18 mouse cellular contexts compared by ENCODE assay signal in the genomic region with DNA sequence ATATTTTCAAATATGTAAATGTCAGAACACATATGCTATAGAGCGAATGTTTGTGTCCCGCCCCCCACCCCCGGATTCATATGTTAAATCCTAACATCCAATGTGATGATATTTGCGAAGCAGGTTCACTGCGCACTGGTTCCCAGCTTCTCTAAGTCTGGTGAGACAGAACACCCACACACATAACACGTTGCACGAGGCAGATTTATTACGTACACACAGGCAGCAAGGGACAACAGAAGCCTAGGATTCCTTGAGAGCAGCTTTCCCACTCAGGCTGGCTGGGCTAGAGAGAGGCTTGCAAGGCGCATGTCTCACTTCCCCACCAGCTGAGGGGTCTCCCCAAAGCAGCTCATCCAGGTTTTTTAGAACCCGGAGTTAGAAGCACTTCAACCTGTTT. TPM values are rescaled to one million over a fixed set of nuclear protein-coding genes. Genes with fewer than 3 reads are reported as not detected.
DNase-seq lines count a peak whose midpoint lies in the region; ATAC-seq lines count a peak whose summit lies in the region.
"Had no signal": no experiment of that assay in that cellular context is flagged by ENCODE, and none has a peak within 500 bp of the region (broad histone marks: within the 10 kb centered on the region; RNA-seq: fewer than 3 reads in every experiment).

No protein-coding gene starts in this region.

- no peaks in the 10 kb centered on the region for H3K36me3 ChIP-seq in forebrain, embryonic 15.5 days
- H3K36me3 ChIP-seq in kidney, embryonic 15.5 days, result no peaks in the 10 kb centered on the region
- H3K36me3 ChIP-seq: heart, embryonic 10.5 days; hindbrain, embryonic 12.5 days; liver, embryonic 13.5 days; midbrain, embryonic 13.5 days had no signal

- WGBS in forebrain, embryonic 15.5 days, result 64% methylated on average over 10 of the region's 10 CpGs
- 55% methylated on average over 10 of the region's 10 CpGs for WGBS in kidney, embryonic 15.5 days

- peak; percentile 25 to 26 for DNase-seq in layer of hippocampus, adult 8-10 months (ENCODE audit: low spot score in 2 of 2)
- DNase-seq in layer of hippocampus, postnatal 36 days, result no peak
- DNase-seq in left cerebral cortex, postnatal 36 days (ENCODE audit: low spot score in 2 of 2), result peak; percentile 37 to 49
- DNase-seq in right cerebral cortex, postnatal 25 days, result peak; percentile 52
- DNase-seq in gastrocnemius, postnatal 14 days, result no peak
- DNase-seq: cerebellum, postnatal 25 days; kidney, adult 11 months; liver, embryonic 13.5 days; lung, postnatal 14 days had no signal

- no peaks in the 10 kb centered on the region for H3K9me3 ChIP-seq in forebrain, embryonic 15.5 days
- no peaks in the 10 kb centered on the region for H3K9me3 ChIP-seq in kidney, embryonic 15.5 days (replicated peaks)
- H3K9me3 ChIP-seq: heart, embryonic 10.5 days; hindbrain, embryonic 12.5 days; liver, embryonic 13.5 days; midbrain, embryonic 13.5 days had no signal

- no peak overlapping the region for H3K4me2 ChIP-seq in forebrain, embryonic 15.5 days (replicated peaks)
- H3K4me2 ChIP-seq in kidney, embryonic 15.5 days, result no peak overlapping the region
- H3K4me2 ChIP-seq: hindbrain, embryonic 12.5 days; liver, embryonic 13.5 days; midbrain, embryonic 13.5 days had no signal

- no peak overlapping the region for H3K9ac ChIP-seq in forebrain, embryonic 15.5 days (replicated peaks)
- H3K9ac ChIP-seq in kidney, embryonic 15.5 days, result no peak overlapping the region
- H3K9ac ChIP-seq: hindbrain, embryonic 12.5 days; liver, embryonic 13.5 days; midbrain, embryonic 13.5 days had no signal

- intact Hi-C loops in left cerebral cortex, postnatal 36 days (cut with DNase I), result no loop called here
- intact Hi-C loops in gastrocnemius, postnatal 14 days (cut with DNase I; ENCODE audit: low total_unique reads), result no loop called here

- H3K4me1 ChIP-seq in forebrain, embryonic 15.5 days, result no peaks in the 10 kb centered on the region; the same call in 1 of the 2 replicates
- no peaks in the 10 kb centered on the region for H3K4me1 ChIP-seq in kidney, embryonic 15.5 days
- H3K4me1 ChIP-seq: heart, embryonic 10.5 days; hindbrain, embryonic 12.5 days; liver, embryonic 13.5 days; midbrain, embryonic 13.5 days had no signal

- no peak overlapping the region for H3K4me3 ChIP-seq in forebrain, embryonic 15.5 days
- no peak overlapping the region for H3K4me3 ChIP-seq in kidney, embryonic 15.5 days (replicated peaks)
- H3K4me3 ChIP-seq: heart, embryonic 10.5 days; hindbrain, embryonic 12.5 days; layer of hippocampus, adult 2 months; liver, embryonic 13.5 days; midbrain, embryonic 13.5 days had no signal

- no peaks in the 10 kb centered on the region for H3K27me3 ChIP-seq in forebrain, embryonic 15.5 days
- H3K27me3 ChIP-seq in kidney, embryonic 15.5 days, result no peaks in the 10 kb centered on the region
- H3K27me3 ChIP-seq: CH12.LX; hindbrain, embryonic 12.5 days; liver, embryonic 13.5 days; midbrain, embryonic 13.5 days had no signal

- peak; percentile 82 for ATAC-seq in forebrain, embryonic 15.5 days (replicated peaks)
- ATAC-seq in kidney, embryonic 15.5 days (replicated peaks; ENCODE audit: low FRiP score), result no peak
- ATAC-seq: midbrain, embryonic 13.5 days had no signal

- H3K27ac ChIP-seq in forebrain, embryonic 15.5 days (replicated peaks), result no peak overlapping the region
- no peak overlapping the region for H3K27ac ChIP-seq in kidney, embryonic 15.5 days
- H3K27ac ChIP-seq: heart, embryonic 10.5 days; hindbrain, embryonic 12.5 days; layer of hippocampus, adult 2 months; liver, embryonic 13.5 days; midbrain, embryonic 13.5 days had no signal

RNA-seq across cellular contexts. Expression of a gene that starts 15.0 kb away (rescaled TPM):
- 1 to 10 TPM; 2.6 to 5.1 (median 3.4) TPM for total RNA-seq in layer of hippocampus, adult 8-10 months (2022)
- total RNA-seq in layer of hippocampus, postnatal 36 days (2021), result 1 to 10 TPM; 2.9 to 3.7 TPM
- polyA plus RNA-seq in forebrain, embryonic 15.5 days (2015; fragmentation: Nextera tagmentation; extraction: Ambion mirVana), result 7.9 and 8.0 TPM in 2 replicates
- 1 to 10 TPM; 3.4 to 3.7 TPM for total RNA-seq in left cerebral cortex, postnatal 36 days (2021)
- 18.3 and 19.4 TPM in 2 replicates for polyA plus RNA-seq in kidney, embryonic 15.5 days (2015; fragmentation: Nextera tagmentation; extraction: Ambion mirVana)
- 1 to 10 TPM; 5.5 to 6.8 TPM for total RNA-seq in gastrocnemius, postnatal 14 days (2021)

RNA-seq across cellular contexts. Expression of a gene that starts 15.8 kb away (rescaled TPM):
- not detected for total RNA-seq in layer of hippocampus, adult 8-10 months (2022)
- total RNA-seq in layer of hippocampus, postnatal 36 days (2021), result not detected
- polyA plus RNA-seq in forebrain, embryonic 15.5 days (2015; fragmentation: Nextera tagmentation; extraction: Ambion mirVana), result not detected in 2 replicates
- total RNA-seq in left cerebral cortex, postnatal 36 days (2021), result not detected
- polyA plus RNA-seq in kidney, embryonic 15.5 days (2015; fragmentation: Nextera tagmentation; extraction: Ambion mirVana), result not detected in 2 replicates
- total RNA-seq in gastrocnemius, postnatal 14 days (2021), result not detected
- total RNA-seq: CH12.LX; gastrocnemius, adult 18-20 months; layer of hippocampus, adult 2 months had no signal
- polyA plus RNA-seq: heart, embryonic 10.5 days; hindbrain, embryonic 12.5 days; midbrain, embryonic 13.5 days; small intestine, adult 2 months had no signal

Comparison
In these comparisons a context has a peak if more than half of its experiments do, and no peak if none do; other contexts are left out.
1. DNase-seq: peak in layer of hippocampus, adult 8-10 months (2 of 2), left cerebral cortex, postnatal 36 days (2 of 2) and right cerebral cortex, postnatal 25 days (single experiment); none in layer of hippocampus, postnatal 36 days (0 of 2) and gastrocnemius, postnatal 14 days (single experiment).